9 mouse cellular contexts compared by ENCODE assay signal in the genomic region with DNA sequence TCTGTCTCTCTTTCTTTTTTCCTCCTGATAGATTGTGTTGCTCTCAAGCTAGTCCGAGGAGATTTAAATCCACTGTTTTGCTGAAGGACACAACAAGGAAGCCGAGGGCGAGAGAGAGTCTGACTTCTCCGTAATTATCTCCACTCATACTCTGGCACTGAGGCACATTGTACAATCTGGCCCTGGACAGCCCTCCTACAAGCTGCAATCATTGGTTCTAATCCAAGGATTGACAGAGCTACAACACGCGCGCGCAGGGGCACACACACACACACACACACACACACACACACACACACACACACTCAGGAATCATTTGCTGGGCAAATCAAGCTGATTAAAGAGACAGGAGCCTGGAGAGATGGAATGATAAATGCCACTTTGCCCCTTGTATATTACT. TPM values are rescaled to one million over a fixed set of nuclear protein-coding genes. Genes with fewer than 3 reads are reported as not detected.
DNase-seq lines count a peak whose midpoint lies in the region; ATAC-seq lines count a peak whose summit lies in the region.
"Had no signal": no experiment of that assay in that cellular context is flagged by ENCODE, and none has a peak within 500 bp of the region (broad histone marks: within the 10 kb centered on the region; RNA-seq: fewer than 3 reads in every experiment).

Ntm (minus strand) TSS at position 164 of the 400 bp plus-strand sequence.

- H3K4me2 ChIP-seq in kidney, embryonic 14.5 days (replicated peaks; ENCODE audit: low read depth, low read length), result peak within 1 kb of the TSS; percentile 77
- peak within 1 kb of the TSS; percentile 82 for H3K4me2 ChIP-seq in heart, embryonic 13.5 days

- no peak for DNase-seq in kidney, adult 18-20 months
- DNase-seq in embryo, embryonic 9.5 days (ENCODE audit: extremely low spot score), result peak; percentile 39
- DNase-seq in layer of hippocampus, postnatal 10 days (ENCODE audit: low spot score in 2 of 2), result peak; percentile 61 to 71
- DNase-seq in lung, postnatal 25 days (ENCODE audit: low spot score), result peak; percentile 9
- peak; percentile 10 for DNase-seq in skeletal muscle tissue, adult 2 months (ENCODE audit: low read depth, low spot score)
- no peak for DNase-seq in spleen, adult 18-20 months

- WGBS in kidney, embryonic 14.5 days, result 30% methylated on average over 8 of the region's 8 CpGs
- whole genome bisulfite sequencing in heart, embryonic 13.5 days, result 25% methylated on average over 8 of the region's 8 CpGs

- ATAC-seq in kidney, embryonic 14.5 days (ENCODE audit: low FRiP score, low TSS enrichment), result no peak
- ATAC-seq in heart, embryonic 13.5 days (ENCODE audit: extremely low read depth, insufficient number of reproducible peaks, low FRiP score, low TSS enrichment), result no peak

- H3K27ac ChIP-seq in kidney, embryonic 14.5 days (ENCODE audit: low read depth, low read length), result no peak within 1 kb of the TSS
- H3K27ac ChIP-seq in heart, embryonic 13.5 days (replicated peaks), result no peak within 1 kb of the TSS

- peak within 1 kb of the TSS; percentile 40 for H3K4me3 ChIP-seq in kidney, embryonic 14.5 days (ENCODE audit: low read length)
- peak within 1 kb of the TSS; percentile 52 for H3K4me3 ChIP-seq in heart, embryonic 13.5 days

- H3K36me3 ChIP-seq in kidney, embryonic 14.5 days (ENCODE audit: control insufficient read depth, insufficient read depth, low read length), result no peaks in the 10 kb centered on the region
- H3K36me3 ChIP-seq in heart, embryonic 13.5 days, result no peaks in the 10 kb centered on the region

- peaks cover 15% of the 10 kb centered on the region for H3K27me3 ChIP-seq in kidney, embryonic 14.5 days (ENCODE audit: control insufficient read depth, insufficient read depth, low read length)
- peaks cover 41% of the 10 kb centered on the region for H3K27me3 ChIP-seq in heart, embryonic 13.5 days (replicated peaks)
- H3K27me3 ChIP-seq: CH12.LX had no signal

- H3K9me3 ChIP-seq in kidney, embryonic 14.5 days (ENCODE audit: control insufficient read depth, low read length), result no peaks in the 10 kb centered on the region
- no peaks in the 10 kb centered on the region for H3K9me3 ChIP-seq in heart, embryonic 13.5 days

- peaks cover 3% of the 10 kb centered on the region; the same call in 1 of the 2 replicates for H3K4me1 ChIP-seq in kidney, embryonic 14.5 days (ENCODE audit: control insufficient read depth, insufficient read depth, low read length)
- H3K4me1 ChIP-seq in heart, embryonic 13.5 days, result peaks cover 28% of the 10 kb centered on the region

- H3K9ac ChIP-seq in kidney, embryonic 14.5 days (ENCODE audit: low read depth, low read length), result peak within 1 kb of the TSS; percentile 34; the same call in 1 of the 2 replicates
- peak within 1 kb of the TSS; percentile 66 for H3K9ac ChIP-seq in heart, embryonic 13.5 days

RNA-seq across cellular contexts. Expression of gene Ntm, which starts in this region (rescaled TPM):
- polyA plus RNA-seq in kidney, embryonic 14.5 days (2014; fragmentation: Nextera tagmentation; extraction: Ambion mirVana), result 42.6 and 48.5 TPM in 2 replicates
- polyA plus RNA-seq in heart, embryonic 13.5 days (2015; fragmentation: Nextera tagmentation; extraction: Ambion mirVana), result 39.6 and 43.6 TPM in 2 replicates
- 100 to 1,000 TPM; 155 to 170 TPM for total RNA-seq in layer of hippocampus, postnatal 10 days (2021)
- total RNA-seq: CH12.LX had no signal

Comparison
In these comparisons a context has a peak if more than half of its experiments do, and no peak if none do; other contexts are left out.
1. DNase-seq: peak in embryo, embryonic 9.5 days (single experiment), layer of hippocampus, postnatal 10 days (2 of 2), lung, postnatal 25 days (single experiment) and skeletal muscle tissue, adult 2 months (single experiment); none in kidney, adult 18-20 months (single experiment) and spleen, adult 18-20 months (0 of 2).